Mouse (Mus musculus): ENCODE measurements around the gene Mt1.

DNA sequence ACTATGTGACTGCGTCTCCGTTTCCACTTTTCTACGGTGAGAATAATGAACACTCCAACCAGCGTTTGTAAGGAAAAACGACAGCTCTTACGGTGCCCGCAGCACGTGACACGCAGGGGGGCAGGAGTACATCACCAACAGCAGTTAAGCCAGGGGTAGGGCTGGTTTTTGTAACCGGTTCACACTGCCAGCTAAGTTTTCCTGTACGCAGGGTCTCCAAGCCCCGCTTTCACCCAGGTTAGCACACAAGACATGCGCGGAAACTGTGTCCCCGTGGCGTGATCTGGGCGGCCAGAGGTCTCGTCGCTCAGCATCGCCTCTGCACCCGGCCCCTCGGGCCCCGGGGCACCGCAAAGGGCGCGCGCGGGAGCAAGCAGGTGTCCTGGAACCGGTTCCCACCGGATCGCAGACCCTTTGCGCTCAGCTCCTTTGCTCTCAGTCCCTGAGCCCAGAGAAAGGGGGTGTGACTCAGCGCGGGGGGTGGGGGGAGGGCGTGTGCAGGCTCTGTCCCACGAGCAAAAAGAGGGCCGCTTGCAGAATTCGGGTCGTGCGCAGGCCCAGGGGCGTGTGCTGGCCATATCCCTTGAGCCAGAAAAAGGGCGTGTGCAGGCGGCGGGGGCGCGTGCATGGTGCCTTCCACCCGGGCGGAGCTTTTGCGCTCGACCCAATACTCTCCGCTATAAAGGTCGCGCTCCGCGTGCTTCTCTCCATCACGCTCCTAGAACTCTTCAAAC is 6.6 kb upstream of the Mt1 start, which contains the start of gene Mt2:
- no peak for TF ChIP-seq POLR2A (IDR thresholded peaks at IDR 0.05; ENCODE audit: low read depth, low read length)
- no peak for TF ChIP-seq CTCF (IDR thresholded peaks at IDR 0.05; ENCODE audit: extremely low read depth, insufficient read length, insufficient replicate concordance, low read depth, low read length)

All from small intestine, adult 2 months (tissue).